Mouse (Mus musculus) common myeloid progenitor, adult 5-6 weeks (primary cell): Measurements from ENCODE around the gene Kcnk16. TPM values are rescaled to one million over a fixed set of nuclear protein-coding genes. Genes with fewer than 3 reads are reported as not detected.

Source experiments
- total RNA-seq: library from RNA; stranded (forward); fragments of 200-1000, 187-1606 nt; gene quantifications from 2 replicates; pipeline ENCODE4 v1.2.3, GENCODE M21; 2017

Kcnk16 gene
- total RNA-seq, 1 experiment from 2014 or later: not detected

Other genes with a start within 250 kb of the Kcnk16 start
- 2.1 and 2.2 TPM in 2 replicates for gene Saysd1, start 130.7 kb downstream of the Kcnk16 start, total RNA-seq
- gene Kcnk5, start 87.4 kb downstream of the Kcnk16 start, total RNA-seq: 11.4 and 13.9 TPM in 2 replicates
- 8.2 and 10.1 TPM in 2 replicates for gene Nudt13, start 25.5 kb upstream of the Kcnk16 start, total RNA-seq
- gene Ecd, start 78.9 kb upstream of the Kcnk16 start, total RNA-seq: 60.3 and 73.0 TPM in 2 replicates
- 21.5 and 28.5 TPM in 2 replicates for gene Fam149b, start 79.0 kb upstream of the Kcnk16 start, total RNA-seq
- 329 and 390 TPM in 2 replicates for gene Dnajc9, start 119.7 kb upstream of the Kcnk16 start, total RNA-seq
- 38.8 and 43.9 TPM in 2 replicates for gene Mrps16, start 124.4 kb upstream of the Kcnk16 start, total RNA-seq
- 0.05 TPM in 1 of 2 replicates, not detected in the other for gene Cfap70, start 183.0 kb upstream of the Kcnk16 start, total RNA-seq
- 48.7 and 60.9 TPM in 2 replicates for gene Anxa7, start 210.9 kb upstream of the Kcnk16 start, total RNA-seq
- gene Mss51, start 227.7 kb upstream of the Kcnk16 start, total RNA-seq: 1.1 and 1.9 TPM in 2 replicates